Mouse (Mus musculus): ENCODE measurements around the gene Zfp62. TPM values are rescaled to one million over a fixed set of nuclear protein-coding genes. Genes with fewer than 3 reads are reported as not detected.

Zfp62 gene
- polyA plus RNA-seq, 1 experiment: 3.3 TPM

GRCm38 (mm10) chr11:49267970-49268579, 65.0 kb downstream of the Zfp62 start:
- no peak for TF ChIP-seq CTCF (IDR thresholded peaks at IDR 0.05; ENCODE audit: control insufficient read depth, insufficient read depth, insufficient read length)
- TF ChIP-seq USF1 (IDR thresholded peaks at IDR 0.05; ENCODE audit: low read depth): no peak
- TF ChIP-seq CEBPB (IDR thresholded peaks at IDR 0.05; ENCODE audit: low read depth): no peak
- no peak for TF ChIP-seq MYOD1 (IDR thresholded peaks at IDR 0.05; ENCODE audit: control insufficient read depth, insufficient read length, low read depth)
- TF ChIP-seq MAX (IDR thresholded peaks at IDR 0.05): no peak
- no peak for TF ChIP-seq MYOG (IDR thresholded peaks at IDR 0.05; ENCODE audit: control insufficient read depth, extremely low read depth, insufficient read length)
- TF ChIP-seq FOSL1 (IDR thresholded peaks at IDR 0.05; ENCODE audit: insufficient read depth, low read length, poor library complexity, severe bottlenecking): no peak
- Histone ChIP-seq H3K36me3 (ENCODE audit: control insufficient read depth, insufficient read depth) (peaks cover 5% of the 10 kb centered on the region), H3K27me3 (ENCODE audit: control insufficient read depth, insufficient read depth, insufficient read length) (no peaks in the 10 kb centered on the region), H3ac (ENCODE audit: control insufficient read depth, insufficient read length, low read depth) (no peak overlapping the region), H3K79me3 (ENCODE audit: low read depth) (peaks cover 1% of the 10 kb centered on the region), H3K79me2 (ENCODE audit: control insufficient read depth, insufficient read depth) (no peaks in the 10 kb centered on the region), H3K4me3 (ENCODE audit: insufficient read depth, poor library complexity, severe bottlenecking) (no peak overlapping the region)

Other genes with a start within 250 kb of the Zfp62 start
- 0.05 TPM for gene Olfr56, start 224.4 kb upstream of the Zfp62 start, polyA plus RNA-seq (2012; fragmentation: generic; extraction: Trizol)
- 0.28 TPM for gene 9930111J21Rik1, start 223.9 kb upstream of the Zfp62 start, polyA plus RNA-seq (2012; fragmentation: generic; extraction: Trizol)
- gene Gm12185, start 211.1 kb upstream of the Zfp62 start, polyA plus RNA-seq (2012; fragmentation: generic; extraction: Trizol): 0.01 TPM
- not detected for gene Tgtp1, start 209.1 kb upstream of the Zfp62 start, polyA plus RNA-seq (2012; fragmentation: generic; extraction: Trizol)
- 0.20 TPM for gene 9930111J21Rik2, start 152.1 kb upstream of the Zfp62 start, polyA plus RNA-seq (2012; fragmentation: generic; extraction: Trizol)
- 0.12 TPM for gene Tgtp2, start 139.1 kb upstream of the Zfp62 start, polyA plus RNA-seq (2012; fragmentation: generic; extraction: Trizol)
- gene Ifi47, start 126.7 kb upstream of the Zfp62 start, polyA plus RNA-seq (2012; fragmentation: generic; extraction: Trizol): 1.7 TPM
- gene Olfr1396, start 88.4 kb upstream of the Zfp62 start, polyA plus RNA-seq (2012; fragmentation: generic; extraction: Trizol): not detected
- gene Olfr1395, start 61.0 kb upstream of the Zfp62 start, polyA plus RNA-seq (2012; fragmentation: generic; extraction: Trizol): not detected
- gene Olfr1394, start 48.9 kb upstream of the Zfp62 start, polyA plus RNA-seq (2012; fragmentation: generic; extraction: Trizol): not detected
- not detected for gene Btnl9, start 16.1 kb upstream of the Zfp62 start, polyA plus RNA-seq (2012; fragmentation: generic; extraction: Trizol)
- gene Mgat1, start 40.9 kb downstream of the Zfp62 start, polyA plus RNA-seq (2012; fragmentation: generic; extraction: Trizol): 44.5 TPM
- gene Olfr1393, start 75.0 kb downstream of the Zfp62 start, polyA plus RNA-seq (2012; fragmentation: generic; extraction: Trizol): not detected
- gene Olfr1392, start 82.0 kb downstream of the Zfp62 start, polyA plus RNA-seq (2012; fragmentation: generic; extraction: Trizol): not detected
- not detected for gene Olfr10, start 101.4 kb downstream of the Zfp62 start, polyA plus RNA-seq (2012; fragmentation: generic; extraction: Trizol)
- gene Olfr1391, start 119.5 kb downstream of the Zfp62 start, polyA plus RNA-seq (2012; fragmentation: generic; extraction: Trizol): not detected
- gene Olfr1390, start 131.9 kb downstream of the Zfp62 start, polyA plus RNA-seq (2012; fragmentation: generic; extraction: Trizol): not detected
- not detected for gene Olfr1389, start 219.8 kb downstream of the Zfp62 start, polyA plus RNA-seq (2012; fragmentation: generic; extraction: Trizol)
- gene Olfr1388, start 233.3 kb downstream of the Zfp62 start, polyA plus RNA-seq (2012; fragmentation: generic; extraction: Trizol): not detected